Comparison of ENCODE assay signal across 8 mouse cellular contexts in genomic region chr2:102682168-102682567, GRCm38 (mm10). TPM values are rescaled to one million over a fixed set of nuclear protein-coding genes. Genes with fewer than 3 reads are reported as not detected.
DNase-seq lines count a peak whose midpoint lies in the region; ATAC-seq lines count a peak whose summit lies in the region.

No protein-coding gene starts in this region.

- DNase-seq in intestine, embryonic 14.5 days (ENCODE audit: low spot score), result peak; percentile 65
- DNase-seq in CD8-positive naive resting alpha-beta T cell, adult 2 months (ENCODE audit: low read depth in 2 of 2, low spot score in 2 of 2), result peak; percentile 2 to 10
- DNase-seq in adrenal gland, postnatal 10 days, result peak; percentile 75
- DNase-seq in gastrocnemius, postnatal 4 days (ENCODE audit: low spot score in 2 of 2), result peak; percentile 52 to 67
- DNase-seq in thymus, postnatal 25 days, result peak; percentile 41
- DNase-seq in frontal cortex, postnatal 10 days (ENCODE audit: low spot score in 2 of 2), result no peak

- no peak overlapping the region for H3K4me2 ChIP-seq in intestine, embryonic 14.5 days (ENCODE audit: low read length)
- H3K4me2 ChIP-seq in intestine, embryonic 16.5 days (ENCODE audit: low read depth, low read length), result no peak overlapping the region

- H3K4me1 ChIP-seq in intestine, embryonic 14.5 days (replicated peaks; ENCODE audit: control insufficient read depth, insufficient read depth, low read length), result no peaks in the 10 kb centered on the region
- H3K4me1 ChIP-seq in intestine, embryonic 16.5 days (ENCODE audit: control insufficient read depth, insufficient read depth, low read length), result no peaks in the 10 kb centered on the region

- no peaks in the 10 kb centered on the region for H3K9me3 ChIP-seq in intestine, embryonic 14.5 days (ENCODE audit: control insufficient read depth, low read length)
- H3K9me3 ChIP-seq in intestine, embryonic 16.5 days (ENCODE audit: control insufficient read depth, low read length), result no peaks in the 10 kb centered on the region

- no peaks in the 10 kb centered on the region for H3K27me3 ChIP-seq in intestine, embryonic 14.5 days (replicated peaks; ENCODE audit: control insufficient read depth, insufficient read depth, low read length)
- H3K27me3 ChIP-seq in intestine, embryonic 16.5 days (replicated peaks; ENCODE audit: control insufficient read depth, insufficient read depth, low read length), result no peaks in the 10 kb centered on the region

- no peak overlapping the region for H3K4me3 ChIP-seq in intestine, embryonic 14.5 days (ENCODE audit: low read depth, low read length)
- H3K4me3 ChIP-seq in intestine, embryonic 16.5 days (ENCODE audit: low read length), result no peak overlapping the region

- no peak overlapping the region for H3K9ac ChIP-seq in intestine, embryonic 14.5 days (ENCODE audit: low read length)
- H3K9ac ChIP-seq in intestine, embryonic 16.5 days (ENCODE audit: low read depth, low read length), result no peak overlapping the region

- no peak overlapping the region for H3K27ac ChIP-seq in intestine, embryonic 14.5 days (ENCODE audit: low read depth)
- H3K27ac ChIP-seq in intestine, embryonic 16.5 days (ENCODE audit: low read length), result no peak overlapping the region

- no peaks in the 10 kb centered on the region for H3K36me3 ChIP-seq in intestine, embryonic 14.5 days (ENCODE audit: control insufficient read depth, insufficient read depth, low read length)
- no peaks in the 10 kb centered on the region for H3K36me3 ChIP-seq in intestine, embryonic 16.5 days (ENCODE audit: control insufficient read depth, insufficient read depth, low read length)

- 54% methylated on average over 5 of the region's 5 CpGs for WGBS in intestine, embryonic 14.5 days
- WGBS in intestine, embryonic 16.5 days, result 45% methylated on average over 5 of the region's 5 CpGs

- ATAC-seq in intestine, embryonic 14.5 days (replicated peaks; ENCODE audit: low FRiP score, low TSS enrichment, low read depth), result no peak
- no peak for ATAC-seq in intestine, embryonic 16.5 days
- ATAC-seq in megakaryocyte, adult 5-6 weeks (ENCODE audit: poor library complexity, severe bottlenecking), result peak; percentile 63

RNA-seq across cellular contexts. Expression of gene Slc1a2, which starts 23.7 kb away (rescaled TPM):
- polyA plus RNA-seq in intestine, embryonic 14.5 days (2014; fragmentation: Nextera tagmentation; extraction: Ambion mirVana), result 0.34 and 0.78 TPM in 2 replicates
- 0.13 and 0.26 TPM in 2 replicates for polyA plus RNA-seq in intestine, embryonic 16.5 days (2015; fragmentation: Nextera tagmentation; extraction: Ambion mirVana)
- total RNA-seq in adrenal gland, postnatal 10 days (2021), result 1 to 10 TPM in 1 of 2 experiments, under 1 TPM in 1; 0.61 to 1.4 TPM
- total RNA-seq in gastrocnemius, postnatal 4 days (2021), result 1 to 10 TPM; 1.2 to 1.3 TPM
- total RNA-seq in megakaryocyte, adult 5-6 weeks (2015), result not detected in 2 replicates
- 0.04 TPM in 1 of 2 replicates, not detected in the other for total RNA-seq in megakaryocyte, adult 5-6 weeks (2017)

Comparison
In these comparisons a context has a peak if more than half of its experiments do, and no peak if none do; other contexts are left out.
1. DNase-seq: peak in intestine, embryonic 14.5 days (single experiment), CD8-positive naive resting alpha-beta T cell, adult 2 months (2 of 2), adrenal gland, postnatal 10 days (single experiment), gastrocnemius, postnatal 4 days (2 of 2) and thymus, postnatal 25 days (single experiment); none in frontal cortex, postnatal 10 days (0 of 2).